Mouse (Mus musculus) urinary bladder, postnatal 4 days (tissue): Measurements from ENCODE around the gene Slc2a2.

Experiments used
- DNase-seq, 2 experiments: peaks; one replicate each; pipeline ENCODE4 v3.0.0; 2021 to 2022; ENCODE audit warnings: low spot score in 2 of 2

Slc2a2 gene

GRCm38 (mm10) chr3:28697797-28698196 lies at the start of gene Slc2a2:
Gene Slc2a2, plus strand, starts transcription at chr3:28697903.
- no peak for DNase-seq

- no peak for DNase-seq
Observed at GRCm38 (mm10) chr3:28652574-28652973, 45.1 kb upstream of the Slc2a2 start.

DNA sequence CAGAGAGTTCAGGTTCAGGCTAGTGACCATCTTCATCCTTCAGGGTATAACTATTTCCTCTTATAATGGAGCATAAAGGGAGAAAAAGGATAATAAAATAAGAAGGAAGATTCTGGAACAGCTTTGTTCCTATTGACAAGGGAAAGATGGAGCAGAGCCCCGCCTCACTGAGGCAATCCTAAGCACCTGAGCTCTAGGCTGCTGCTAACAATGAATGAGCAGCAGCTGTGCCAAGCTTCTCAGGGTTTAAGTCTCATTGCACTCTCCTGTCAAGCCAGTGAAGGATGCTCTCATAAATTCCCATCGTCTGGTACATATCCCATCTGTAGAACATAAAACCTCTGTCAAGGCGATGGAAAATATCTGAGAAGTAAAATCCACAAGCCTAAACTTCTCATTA lies 44.7 kb upstream of the Slc2a2 start:
- DNase-seq, result no peak

DNA sequence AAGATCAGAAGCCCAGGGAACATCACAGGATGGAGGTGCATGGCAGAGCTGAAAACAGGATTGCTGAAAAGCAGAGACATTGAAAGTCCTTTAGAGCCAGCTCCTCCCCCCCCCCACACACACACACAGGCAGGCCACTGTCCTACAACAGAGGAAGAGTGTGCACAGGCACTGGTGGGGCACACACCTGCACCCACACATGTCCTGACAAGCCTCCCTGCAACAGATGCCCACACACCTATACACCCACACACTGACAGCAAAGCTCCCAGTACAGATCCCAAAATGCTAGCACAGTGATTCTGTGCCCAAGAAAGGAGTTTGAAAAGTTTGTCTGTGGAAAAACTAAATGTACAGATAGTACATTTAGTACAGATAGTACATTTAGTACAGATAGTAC lies 43.0 kb upstream of the Slc2a2 start:
- no peak for DNase-seq

GRCm38 (mm10) chr3:28658349-28658748 lies 39.4 kb upstream of the Slc2a2 start:
- no peak for DNase-seq

DNA sequence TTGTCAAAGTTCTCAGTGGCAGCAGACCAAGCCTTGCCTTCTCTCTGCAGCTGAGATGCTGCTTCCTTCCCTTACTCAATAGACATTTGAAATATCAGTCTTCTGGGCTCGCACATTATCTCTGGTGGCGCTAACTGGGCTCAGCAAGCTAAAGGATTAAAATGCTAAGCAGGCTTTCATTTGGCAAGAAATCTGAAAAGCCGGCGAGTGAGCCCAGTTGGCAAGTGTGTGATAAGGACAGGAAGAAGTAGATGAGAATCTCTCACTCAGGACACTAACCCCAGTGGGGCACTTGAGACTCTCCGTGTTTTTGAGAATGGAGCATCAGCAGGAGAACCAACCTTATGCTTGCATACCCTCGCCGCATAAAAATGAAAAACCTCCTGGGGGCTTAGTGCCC lies 16.9 kb upstream of the Slc2a2 start:
- no peak for DNase-seq

- DNase-seq, result no peak
Observed at GRCm38 (mm10) chr3:28681866-28682265, 15.8 kb upstream of the Slc2a2 start.

DNA sequence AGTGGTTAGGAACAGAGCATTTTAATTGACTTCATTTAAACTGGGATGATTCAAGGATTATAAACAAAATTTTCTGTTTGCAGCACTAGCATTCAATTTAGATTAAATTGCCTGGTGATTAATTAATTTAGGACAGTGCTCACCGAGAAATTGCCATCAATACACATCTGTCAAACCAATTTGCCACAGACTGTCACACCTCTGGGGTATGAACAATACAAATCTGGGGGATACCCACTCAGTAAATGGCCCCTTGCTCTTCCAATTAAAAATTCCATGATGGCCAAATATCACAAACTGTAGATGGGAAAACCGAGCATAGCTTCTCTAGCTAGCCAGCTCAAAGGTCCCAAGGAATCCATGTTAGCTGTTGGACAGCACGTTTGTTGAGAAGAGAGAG lies 15.3 kb upstream of the Slc2a2 start:
- DNase-seq, result no peak

GRCm38 (mm10) chr3:28685510-28685909 lies 12.2 kb upstream of the Slc2a2 start:
- no peak for DNase-seq

- DNase-seq, result no peak
Observed at GRCm38 (mm10) chr3:28694811-28695210, 2.9 kb upstream of the Slc2a2 start.

GRCm38 (mm10) chr3:28695608-28696007 lies 2.1 kb upstream of the Slc2a2 start:
- DNase-seq, result no peak

DNA sequence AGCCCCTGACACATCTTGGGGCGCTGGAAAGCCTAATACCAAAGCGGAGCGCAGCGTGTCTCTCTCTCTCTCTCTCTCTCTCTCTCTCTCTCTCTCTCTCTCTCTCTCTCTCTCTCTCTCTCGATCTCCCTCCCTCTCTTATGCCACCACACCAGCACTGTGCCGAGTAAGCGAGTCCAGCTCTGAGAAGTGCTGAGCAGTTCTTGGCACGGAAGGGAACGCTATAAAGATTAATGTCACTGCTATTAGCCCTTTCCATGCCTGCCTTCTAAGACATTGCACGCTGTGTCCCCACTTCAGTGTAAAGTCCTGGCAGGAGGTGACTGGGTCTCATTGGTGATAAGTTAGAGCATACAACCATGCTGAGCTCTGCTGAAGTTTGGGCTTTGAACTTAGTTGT lies 1.5 kb upstream of the Slc2a2 start:
- DNase-seq, result no peak

GRCm38 (mm10) chr3:28699601-28700000 lies 1.9 kb downstream of the Slc2a2 start:
- no peak for DNase-seq

DNA sequence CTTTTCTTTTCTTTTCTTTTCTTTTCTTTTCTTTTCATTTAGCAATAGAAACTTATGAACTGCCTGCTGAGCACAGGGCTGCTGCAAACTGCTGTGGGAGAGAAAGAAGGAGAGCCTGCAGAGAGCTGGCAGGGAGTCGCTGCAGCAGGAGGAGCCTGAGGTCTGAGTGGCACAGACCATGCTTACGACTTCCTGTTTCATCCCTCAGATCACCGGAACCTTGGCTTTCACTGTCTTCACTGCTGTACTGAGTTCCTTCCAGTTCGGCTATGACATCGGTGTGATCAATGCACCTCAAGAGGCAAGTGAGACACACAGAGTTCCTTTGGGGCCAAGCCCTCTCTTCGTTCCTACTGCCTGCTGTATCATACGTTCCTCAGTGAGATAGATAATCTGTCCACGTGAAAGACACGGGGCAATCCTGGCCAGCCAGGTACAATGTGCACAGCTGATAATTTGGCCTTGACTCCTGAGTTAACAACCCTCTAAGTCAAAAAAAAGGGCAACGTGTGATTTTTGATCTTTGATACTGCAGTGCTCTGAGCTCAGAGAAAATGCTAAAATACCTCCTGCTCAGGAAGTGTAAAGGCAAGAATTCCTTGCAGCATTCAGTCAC lies 7.9 kb downstream of the Slc2a2 start:
- no peak for DNase-seq

- DNase-seq, result no peak
Observed at GRCm38 (mm10) chr3:28706736-28707135, 9.0 kb downstream of the Slc2a2 start.

DNA sequence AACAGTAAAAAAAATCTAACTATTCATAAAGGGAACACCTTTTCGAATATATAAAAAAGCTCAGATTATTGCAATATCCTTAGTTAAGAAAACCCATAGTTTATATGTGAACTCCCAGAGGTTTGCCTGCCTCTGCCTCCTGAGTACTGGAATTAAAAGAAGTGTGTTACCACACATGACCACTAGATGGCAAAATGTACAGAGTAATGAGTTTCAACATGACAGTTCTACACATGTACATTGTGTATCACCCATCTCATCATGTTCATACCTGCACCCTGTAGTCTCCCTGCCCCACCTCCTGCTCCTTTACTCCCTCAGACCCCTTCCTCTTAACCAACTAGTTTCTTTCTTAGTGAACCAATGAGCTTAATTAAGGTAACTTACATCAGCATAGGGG lies 12.0 kb downstream of the Slc2a2 start:
- DNase-seq, result no peak

- DNase-seq, result no peak
Observed at GRCm38 (mm10) chr3:28713913-28714698, 16.4 kb downstream of the Slc2a2 start.

DNA sequence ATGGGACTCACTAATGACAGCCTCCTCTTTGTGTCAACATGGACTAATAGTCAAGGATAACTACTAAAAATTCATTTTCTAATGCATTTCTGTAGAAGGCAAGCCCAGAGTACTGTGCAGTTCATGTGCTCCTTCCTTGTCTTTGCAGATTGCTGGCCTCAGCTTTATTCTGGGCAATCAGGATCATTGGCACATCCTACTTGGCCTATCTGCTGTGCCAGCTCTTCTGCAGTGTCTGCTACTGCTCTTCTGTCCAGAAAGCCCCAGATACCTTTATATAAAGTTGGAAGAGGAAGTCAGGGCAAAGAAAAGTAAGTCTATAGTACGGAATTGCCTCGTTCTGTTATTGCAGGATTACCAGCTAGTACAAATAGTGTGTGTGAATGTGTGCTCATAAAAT lies 20.8 kb downstream of the Slc2a2 start:
- no peak for DNase-seq

DNA sequence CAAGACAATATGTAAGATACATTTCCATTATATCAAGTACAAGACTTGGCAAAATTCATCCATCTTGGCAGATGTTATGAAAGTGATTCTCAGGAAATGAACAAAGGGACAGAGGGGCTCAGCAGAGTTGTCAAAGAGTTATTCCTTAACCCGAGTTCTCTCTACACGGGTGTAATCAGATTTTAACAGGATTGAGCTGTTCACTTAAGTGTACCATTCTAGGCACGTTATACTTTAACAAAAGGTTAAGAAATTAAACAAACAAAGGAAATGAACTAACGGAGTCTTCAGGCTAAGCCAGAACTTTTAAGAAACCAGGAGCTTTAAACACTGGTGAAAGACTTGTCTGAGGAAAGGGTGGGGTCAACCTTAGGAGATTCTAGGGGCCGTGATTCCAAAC lies 23.5 kb downstream of the Slc2a2 start:
- no peak for DNase-seq

DNA sequence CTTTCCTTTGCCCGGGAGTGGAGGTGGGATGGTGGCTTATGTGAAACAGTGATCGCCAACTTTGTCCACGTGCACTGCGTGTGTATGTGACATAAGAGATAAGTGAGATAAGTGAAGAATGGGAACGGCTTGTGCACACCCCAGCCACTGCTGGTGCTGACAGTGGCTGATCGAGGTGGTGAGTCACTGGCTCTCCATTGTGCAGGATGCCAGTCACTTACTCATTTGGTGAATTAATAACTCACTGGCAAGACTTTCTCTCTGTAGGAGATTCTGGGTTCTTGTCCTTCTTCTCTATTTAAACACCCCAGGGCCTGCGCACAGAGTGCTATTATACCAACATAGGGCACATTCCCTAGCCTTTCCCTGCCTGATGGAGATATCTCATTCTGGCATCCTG lies 24.1 kb downstream of the Slc2a2 start:
- DNase-seq, result no peak

- no peak for DNase-seq
Observed at GRCm38 (mm10) chr3:28722531-28722930, 24.8 kb downstream of the Slc2a2 start.

DNA sequence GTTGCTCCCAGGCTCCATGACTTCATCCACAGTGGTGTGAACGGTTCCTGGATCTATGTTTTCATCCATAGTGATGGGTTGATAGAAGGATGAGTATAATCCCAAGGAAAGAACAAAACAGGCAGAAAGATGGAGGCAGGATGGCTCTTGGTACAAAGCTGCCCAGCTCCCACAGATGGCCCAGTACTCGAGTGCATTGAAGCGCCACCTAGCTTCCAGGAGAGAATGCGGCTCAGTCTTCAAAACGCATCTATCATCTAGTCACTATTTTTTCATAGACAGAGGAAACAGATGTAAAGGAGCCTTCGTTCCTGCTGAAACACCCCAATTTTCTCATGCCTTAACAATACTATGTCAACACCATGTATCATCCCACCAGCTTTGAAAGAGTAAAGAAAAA lies 25.8 kb downstream of the Slc2a2 start:
- DNase-seq, result no peak

DNA sequence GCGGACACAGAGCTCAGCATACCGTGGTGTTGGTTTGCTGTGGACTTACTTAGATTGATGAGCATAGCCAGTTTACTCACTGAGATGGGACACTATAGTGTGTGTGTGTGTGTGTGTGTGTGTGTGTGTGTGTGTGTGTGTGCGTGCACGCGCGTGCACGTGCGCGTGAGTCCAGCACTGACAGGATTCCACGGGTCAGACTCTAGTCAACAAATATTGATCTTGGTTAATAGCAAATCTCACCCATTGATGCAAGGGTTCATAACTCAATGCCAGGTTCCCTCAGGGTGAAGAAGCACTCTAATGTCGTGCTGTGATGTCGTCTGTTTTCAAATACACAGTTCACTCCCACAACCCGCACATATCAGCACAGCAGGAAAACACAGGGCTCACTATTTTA lies 27.5 kb downstream of the Slc2a2 start:
- no peak for DNase-seq

- no peak for DNase-seq
Observed at GRCm38 (mm10) chr3:28726356-28726755, 28.7 kb downstream of the Slc2a2 start.
